ENCODE assay signal across 8 mouse cellular contexts in the genomic region with DNA sequence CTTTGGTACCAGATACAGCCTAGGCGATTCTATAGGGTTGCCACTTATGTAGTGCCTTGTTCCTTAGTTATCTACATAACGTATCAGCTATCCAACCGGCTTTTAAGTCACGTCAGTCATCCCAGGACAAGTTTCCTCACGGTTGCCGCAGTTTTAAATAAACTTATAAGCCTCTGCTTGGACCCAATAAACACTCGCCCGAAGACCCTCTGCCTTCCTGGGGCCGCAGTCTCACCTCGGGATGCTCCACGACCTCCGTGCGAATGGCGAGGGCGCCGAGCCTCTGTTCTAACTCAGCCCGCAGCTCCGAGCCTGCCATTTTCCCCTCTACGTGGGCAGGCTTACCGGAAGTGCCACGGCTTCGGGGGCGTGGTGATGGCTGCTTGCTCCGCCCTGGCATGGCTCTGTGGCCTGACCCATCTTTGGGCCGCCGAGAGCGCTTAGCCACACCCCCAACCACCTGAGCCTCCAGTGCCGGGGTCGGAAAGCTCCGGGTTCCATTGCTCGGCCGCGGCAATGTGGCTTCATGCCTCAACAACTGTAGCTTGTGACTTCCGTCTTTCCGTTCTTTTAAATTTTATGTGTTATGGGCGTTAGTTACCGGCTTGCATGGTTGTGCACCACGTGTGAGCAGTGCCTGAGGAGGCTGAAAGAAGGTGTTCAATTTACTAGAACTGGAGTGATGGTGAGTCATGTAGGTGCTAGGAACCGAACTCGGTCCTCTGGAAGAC. TPM values are rescaled to one million over a fixed set of nuclear protein-coding genes. Genes with fewer than 3 reads are reported as not detected.
A peak's percentile ranks its signal among the peaks of the same experiment; 100 is the strongest.
DNase-seq lines count a peak whose midpoint lies in the region.

A gene (minus strand): TSS at position 352 of the 731 bp plus-strand sequence.

- intact Hi-C loops in left cerebral cortex, postnatal 14 days (cut with DNase I) = loop anchor here (10.0 kb wide), 1 partner anchor 140 kb away; a partner anchor contains a TSS

- peak; percentile 94 to 97 for DNase-seq in adrenal gland, adult (ENCODE audit: inconsistent age in 2 of 2, low spot score in 1 of 2)
- DNase-seq in embryo, embryonic 10 days (ENCODE audit: low spot score) = peak; percentile 98
- peak; percentile 89 for DNase-seq in gastrocnemius, postnatal 10 days
- DNase-seq in induced T-regulatory cell, adult 2 months (ENCODE audit: low read depth) = peak; percentile 95
- DNase-seq in left cerebral cortex, postnatal 14 days (ENCODE audit: low spot score in 2 of 2) = peak; percentile 70 to 75
- DNase-seq in mesoderm, embryonic 11.5 days (ENCODE audit: low read depth, low spot score) = peak; percentile 92
- peak; percentile 25 to 58 for DNase-seq in right cerebral cortex, postnatal 36 days (ENCODE audit: low spot score in 2 of 2)
- peak; percentile 93 for DNase-seq in yolk sac, embryonic 10.5 days (ENCODE audit: low spot score)

RNA-seq across cellular contexts. Expression of the gene that starts here (rescaled TPM):
- 10 to 100 TPM; 19.8 to 19.9 TPM for total RNA-seq in gastrocnemius, postnatal 10 days (2021)
- 1 to 10 TPM; 2.6 to 4.0 TPM for total RNA-seq in left cerebral cortex, postnatal 14 days (2021)

Comparison
In these comparisons a context has a peak if more than half of its experiments do, and no peak if none do; other contexts are left out.
1. Peak in every context shown above with its lines: DNase-seq.
2. RNA of the gene that starts here (total RNA-seq): 19.8 to 19.9 TPM in gastrocnemius, postnatal 10 days; 2.6 to 4.0 TPM in left cerebral cortex, postnatal 14 days; every median in the first group is over 4 times any median in the second.
3. DNase-seq: peak in every context shown above with its lines; median percentile 98 in embryo, embryonic 10 days; 96 in adrenal gland, adult; 95 in induced T-regulatory cell, adult 2 months; 93 in yolk sac, embryonic 10.5 days; 92 in mesoderm, embryonic 11.5 days; 89 in gastrocnemius, postnatal 10 days; 72 in left cerebral cortex, postnatal 14 days; 42 in right cerebral cortex, postnatal 36 days.